Mouse (Mus musculus) erythroid progenitor cell, adult 5-6 weeks (primary cell): ENCODE results near the gene Med17. TPM values are rescaled to one million over a fixed set of nuclear protein-coding genes. Genes with fewer than 3 reads are reported as not detected.
"Not testable (repeated sequence)": the region's sequence is repeated elsewhere in the genome, so short reads cannot be mapped to it uniquely, and the experiment has no call there.

Experiments
- ATAC-seq: replicated peaks from 2 replicates; pipeline ENCODE4 v1.8.0; 2016; ENCODE audit warnings: moderate number of reproducible peaks, mild to moderate bottlenecking, moderate TSS enrichment, inconsistent platforms; ENCODE audit not compliant: poor library complexity, low FRiP score, severe bottlenecking
- total RNA-seq, 2 experiments: library from RNA; stranded (forward) in 1 of 2; stranded (reverse) in 1 of 2; fragments of 150-400 nt in 1 of 2; fragments of 186-747, 209-891 nt in 1 of 2; gene quantifications; 2 replicates each; pipeline versions ENCODE4 v1.2.3 to v1.2.4; 2015 to 2017; ENCODE audit warnings: low replicate concordance in 2 of 2

Gene Med17
- total RNA-seq (2015; ENCODE audit: low replicate concordance) (12.6 and 14.4 TPM in 2 replicates), total RNA-seq (2017; ENCODE audit: low replicate concordance) (12.9 and 16.0 TPM in 2 replicates)

DNA sequence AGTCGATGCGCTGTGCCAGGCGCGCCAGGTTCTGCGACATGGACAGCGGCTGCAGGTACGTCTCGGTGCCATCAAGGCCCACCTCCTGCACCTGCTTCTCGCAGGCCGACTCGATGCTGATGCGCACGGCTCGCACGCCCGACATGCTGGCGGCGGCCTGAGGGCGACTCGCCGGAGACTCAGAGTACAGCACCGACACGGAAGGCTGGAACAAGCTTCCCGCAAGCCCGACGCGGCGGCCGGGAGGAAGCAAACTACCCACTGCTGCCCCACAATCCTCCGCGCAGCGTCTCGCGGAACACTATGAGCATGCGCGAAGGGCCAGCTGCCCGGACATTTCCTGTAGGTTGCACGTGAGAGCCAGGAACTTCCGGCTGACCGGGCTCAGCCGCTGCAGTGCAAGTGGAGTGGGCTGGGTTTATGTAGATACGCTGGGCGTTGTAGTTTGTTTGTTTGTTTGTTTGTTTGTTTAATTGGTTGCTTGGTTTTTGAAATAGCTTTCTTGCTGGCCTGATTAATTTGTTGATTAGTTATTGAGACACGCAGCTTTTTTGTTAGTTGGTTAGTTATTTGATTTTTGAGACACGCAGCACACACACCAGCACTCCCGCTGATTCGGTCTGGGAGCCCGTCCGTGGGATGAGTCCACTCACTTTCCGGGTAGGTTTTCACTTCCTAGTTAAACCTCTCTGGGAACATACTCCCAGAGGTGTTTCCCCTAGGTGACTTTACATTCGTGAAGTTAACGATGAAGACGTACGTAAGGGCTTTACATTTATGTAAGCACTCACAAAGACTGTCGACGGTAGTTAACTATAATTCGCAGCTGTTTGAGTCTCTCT, at the start of gene Med17:
Gene Med17 (minus strand): TSS at position 283 of the 842 bp plus-strand sequence.
- ATAC-seq = peak; percentile 99

DNA sequence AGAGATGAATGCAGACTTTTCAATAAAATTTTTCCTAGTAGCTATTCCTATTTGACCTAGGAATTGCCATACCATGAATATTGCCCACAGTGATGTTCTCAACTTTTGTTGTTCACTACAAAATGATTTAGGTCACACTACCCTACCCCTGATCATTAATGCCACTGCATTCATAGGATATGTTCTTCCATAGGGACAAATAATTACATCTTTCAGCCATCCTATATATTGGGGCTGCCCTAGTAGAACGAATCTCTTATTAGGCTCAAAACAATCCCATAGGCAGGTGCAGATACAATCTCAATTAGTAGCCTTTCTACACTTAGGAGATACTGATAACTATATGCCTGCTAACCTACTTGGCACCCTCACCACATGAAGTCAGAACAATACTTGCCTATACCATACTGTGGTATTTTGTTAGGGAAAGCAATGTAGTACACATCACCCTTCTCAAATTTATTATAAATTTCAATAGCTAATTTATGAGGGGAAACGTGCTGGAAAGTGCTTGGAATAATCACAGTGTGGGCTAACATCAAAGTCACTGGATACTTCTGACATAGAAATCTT, 38.5 kb upstream of the Med17 start:
- ATAC-seq = no peak

DNA sequence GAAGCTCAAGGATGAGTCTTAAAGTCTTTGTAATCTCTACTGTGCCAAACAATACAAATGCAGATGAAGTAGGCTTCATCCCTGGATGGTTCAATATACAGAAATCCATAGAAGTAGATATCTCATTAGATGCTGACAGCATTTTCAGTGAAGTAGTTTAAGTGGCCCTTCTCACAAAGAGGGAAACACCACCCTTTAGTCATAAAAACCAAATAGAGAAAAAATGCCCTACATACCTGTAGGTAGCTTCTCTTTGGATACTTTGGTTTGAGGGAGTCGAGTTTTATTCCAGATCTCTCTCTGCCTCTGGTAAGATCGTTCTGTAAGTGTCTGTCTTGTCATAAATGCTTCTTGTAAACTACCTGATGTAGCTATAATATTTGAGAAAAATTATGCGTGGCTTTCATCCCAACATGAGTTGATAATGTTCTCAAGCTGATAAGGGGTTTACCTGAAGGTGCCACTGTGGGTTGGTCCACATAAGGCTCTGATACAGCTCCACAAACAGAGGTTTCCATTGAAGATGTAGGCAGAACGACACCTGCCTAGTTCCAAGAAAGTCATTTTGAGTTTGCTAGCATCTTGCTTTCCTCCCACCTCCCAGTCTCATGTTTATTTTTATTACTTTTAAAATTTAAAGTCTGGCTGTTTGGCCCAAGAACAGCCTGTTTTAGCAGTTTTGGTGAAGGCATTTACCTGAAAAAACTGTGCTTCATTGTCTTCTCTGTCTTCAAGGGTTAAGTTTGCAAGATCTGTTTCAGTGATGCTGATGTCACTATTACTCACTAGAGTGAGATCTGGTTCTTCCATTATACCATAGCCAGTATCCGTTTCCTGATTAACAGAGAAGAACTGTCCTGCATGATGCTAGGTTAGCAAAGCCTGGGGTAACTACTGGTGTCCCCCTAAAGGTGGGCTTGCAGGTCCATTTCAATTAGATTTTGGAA, 37.8 kb upstream of the Med17 start:
- no peak for ATAC-seq

DNA sequence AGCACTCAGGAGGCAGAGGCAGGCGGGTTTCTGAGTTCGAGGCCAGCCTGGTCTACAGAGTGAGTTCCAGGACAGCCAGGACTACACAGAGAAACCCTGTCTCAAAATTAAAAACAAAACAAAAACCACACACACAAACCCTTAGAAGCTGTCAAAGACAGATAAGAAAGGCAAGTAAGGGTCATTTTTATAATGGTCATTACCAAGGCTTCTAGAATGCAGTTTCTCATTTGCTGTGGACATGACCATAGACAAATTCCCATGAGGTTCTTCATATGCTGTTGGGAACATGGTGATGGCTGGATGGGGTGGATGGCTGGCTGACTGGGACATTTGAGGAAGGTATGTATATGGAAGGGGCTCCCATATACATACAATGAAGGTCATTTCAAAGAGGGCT, 36.6 kb upstream of the Med17 start:
- not testable (repeated sequence) for ATAC-seq

DNA sequence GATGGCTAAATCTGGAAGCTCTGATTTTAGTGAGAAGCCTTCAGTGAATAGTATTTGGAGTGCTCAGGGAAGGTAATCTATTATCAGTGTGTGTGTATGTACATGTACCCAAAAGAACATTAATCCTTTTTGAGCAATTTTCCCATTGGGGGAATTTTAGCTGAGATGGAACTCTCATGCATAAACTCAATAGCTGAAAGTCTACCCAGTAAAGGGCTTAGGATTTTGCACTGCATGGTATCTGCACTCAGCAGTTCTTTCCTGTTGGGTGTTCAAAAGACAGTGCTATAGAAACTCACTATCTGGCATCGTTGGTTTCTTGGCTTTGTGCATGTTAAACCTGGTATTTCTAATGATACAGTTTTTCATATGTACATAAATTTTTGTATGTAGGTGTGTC, 34.9 kb upstream of the Med17 start:
- no peak for ATAC-seq

DNA sequence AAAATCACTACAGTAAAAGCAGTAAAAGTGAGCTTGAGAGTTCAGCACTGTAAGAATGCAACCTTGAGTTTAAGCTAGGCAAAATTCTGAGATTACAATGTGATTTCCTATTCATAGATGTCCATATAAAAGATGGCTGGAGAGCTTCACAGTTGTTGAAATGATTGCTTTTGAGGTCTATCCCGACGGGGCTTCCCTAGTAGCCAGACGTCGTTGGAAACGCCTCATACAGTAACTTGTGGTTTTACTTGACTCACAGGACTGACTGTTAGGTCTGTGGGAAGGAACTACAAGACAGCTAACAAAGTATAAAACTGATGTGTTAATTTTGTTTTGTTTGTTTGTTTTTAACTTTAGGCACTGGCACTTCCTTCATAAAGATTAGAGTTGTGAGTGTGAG, 33.9 kb upstream of the Med17 start:
- ATAC-seq = no peak

DNA sequence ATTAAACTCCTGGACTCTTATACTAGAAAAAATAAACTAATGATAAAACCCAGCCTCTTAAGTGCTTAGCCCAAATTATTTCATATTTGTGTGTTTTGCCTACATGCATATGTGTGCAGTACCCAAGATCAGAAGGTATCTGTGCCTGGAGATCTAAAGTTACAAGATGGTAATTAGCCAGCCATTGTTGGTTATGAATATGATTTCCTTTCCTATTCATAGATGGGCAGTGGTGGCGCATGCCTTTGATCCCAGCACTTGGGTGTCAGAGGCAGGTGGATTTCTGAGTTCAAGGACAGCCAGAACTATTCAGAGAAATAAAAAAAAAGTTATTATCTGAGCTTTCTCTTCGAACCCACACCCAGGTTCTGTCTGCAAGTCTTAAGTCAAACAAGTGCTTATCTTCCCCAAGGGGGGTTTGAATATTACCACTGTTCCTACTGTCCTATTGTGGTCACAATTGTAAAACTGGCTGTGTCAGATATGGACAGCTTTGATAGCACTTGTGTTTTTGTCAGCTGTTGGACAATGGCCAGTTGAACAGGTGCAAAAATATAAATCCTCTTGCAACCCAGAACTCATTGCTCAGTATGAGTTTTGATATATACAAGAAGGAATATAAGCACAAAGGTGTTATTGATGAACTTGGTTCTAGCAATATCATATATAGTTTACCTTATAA, 32.5 kb upstream of the Med17 start:
- no peak for ATAC-seq

DNA sequence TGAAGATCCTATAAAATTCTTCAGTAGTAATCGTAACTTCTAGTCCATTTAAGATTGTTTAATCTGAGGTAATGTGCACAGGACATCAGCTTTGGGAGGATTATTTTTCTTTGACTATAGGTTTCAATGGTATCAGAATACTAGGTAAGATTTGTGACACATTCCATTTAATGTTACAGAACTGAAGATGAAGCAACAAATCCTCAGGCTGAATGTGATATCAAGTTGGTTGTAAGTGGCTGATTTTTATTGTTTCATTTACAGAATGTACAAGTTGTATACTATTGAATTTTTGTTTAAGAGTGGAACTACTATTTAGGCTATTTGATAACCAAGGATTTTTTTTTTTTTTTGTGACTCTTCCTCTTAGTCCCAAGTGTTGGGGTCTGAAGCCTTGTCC, 30.4 kb upstream of the Med17 start:
- no peak for ATAC-seq

DNA sequence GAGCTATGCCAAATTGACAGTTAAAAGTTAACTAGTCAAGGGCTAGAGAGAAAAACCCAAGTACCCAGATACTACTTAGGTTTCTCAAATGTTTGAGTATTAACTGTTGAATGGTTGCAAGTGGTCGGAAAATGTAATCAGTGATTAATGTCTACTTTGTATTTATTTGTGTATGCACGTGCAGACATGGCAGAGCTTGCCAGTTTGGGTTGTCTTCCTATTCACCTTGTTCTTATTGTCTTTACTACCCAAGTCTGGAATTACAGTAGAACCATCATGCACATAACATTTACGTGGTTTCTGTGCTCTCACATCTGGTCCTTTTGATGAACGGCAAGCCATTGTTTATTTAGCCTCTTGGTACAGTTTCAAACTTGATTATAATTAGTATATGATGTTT, 29.7 kb upstream of the Med17 start:
- ATAC-seq = no peak

DNA sequence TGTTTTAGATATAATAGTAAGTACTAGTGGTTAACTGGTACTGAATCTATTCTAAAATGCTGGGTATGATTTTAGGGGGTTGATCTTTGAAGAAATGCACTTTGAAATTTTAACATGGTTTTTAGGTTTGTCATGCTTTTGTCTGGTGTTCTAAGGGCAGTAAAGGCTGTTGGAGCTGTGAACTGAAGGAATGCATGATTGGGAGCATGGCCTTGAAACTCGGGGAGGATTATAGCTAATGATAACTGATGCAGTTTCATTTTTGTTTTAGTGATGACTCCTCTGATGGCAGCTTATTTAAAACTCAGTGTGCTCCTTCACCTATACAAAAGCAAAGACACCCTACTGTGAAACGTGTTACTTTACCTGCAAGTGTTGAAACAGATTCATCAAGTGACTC, 28.5 kb upstream of the Med17 start:
- ATAC-seq = no peak

DNA sequence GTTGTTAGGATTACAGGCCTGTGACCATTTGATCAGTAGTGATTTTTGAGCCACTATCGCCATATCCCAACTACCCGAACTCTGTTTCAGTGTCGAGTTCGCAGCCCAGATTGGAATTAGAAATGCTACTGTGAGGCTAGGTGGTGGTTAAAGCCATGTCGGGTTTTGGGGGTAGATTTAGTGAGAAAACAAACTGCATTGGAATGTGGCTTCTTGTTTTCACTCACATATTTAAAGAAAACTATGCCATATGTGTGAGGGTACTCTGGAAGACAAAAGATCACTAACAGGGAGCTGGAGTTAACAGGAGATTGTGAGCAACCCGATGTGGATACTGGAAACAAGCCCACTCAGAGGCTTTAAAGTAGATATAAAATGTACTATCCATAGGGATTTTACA, 27.5 kb upstream of the Med17 start:
- no peak for ATAC-seq

DNA sequence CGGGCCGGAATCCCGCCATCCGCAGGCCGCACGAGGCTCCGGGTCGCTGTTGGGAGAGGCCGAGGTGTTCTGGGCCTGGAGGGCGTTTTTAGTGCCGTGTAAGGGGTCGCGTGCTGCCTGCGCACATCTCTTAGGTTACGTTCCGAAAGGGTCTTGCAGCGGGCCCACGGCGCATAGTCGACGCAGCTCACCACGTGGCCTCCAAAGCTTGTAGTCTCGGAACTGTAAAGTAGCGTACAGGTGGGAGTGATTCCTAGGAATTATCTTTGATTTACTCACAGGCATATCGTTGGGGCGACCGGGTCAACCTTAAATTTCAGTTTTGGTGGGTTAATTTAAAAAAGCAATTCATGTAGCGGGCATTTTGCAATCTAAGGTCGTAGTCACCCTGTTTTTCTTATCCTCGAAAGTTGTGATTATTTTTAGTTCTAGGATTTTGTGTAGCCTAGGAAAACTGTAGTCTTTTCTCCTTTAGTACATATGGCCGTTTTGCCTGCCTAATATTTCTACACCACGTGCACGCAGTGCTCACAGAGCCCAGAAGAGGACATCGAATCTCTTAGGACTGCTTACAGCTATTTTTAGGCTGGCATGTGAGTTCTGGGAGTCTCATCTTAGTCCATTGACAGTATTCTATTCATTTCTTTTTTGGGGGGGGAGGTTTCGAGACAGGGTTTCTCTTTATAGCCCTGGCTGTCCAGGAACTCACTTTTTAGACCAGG, 26.8 kb upstream of the Med17 start, which contains the start of gene 4931406C07Rik:
Gene 4931406C07Rik (minus strand): TSS at position 51 of the 722 bp plus-strand sequence.
- peak; percentile 32 for ATAC-seq

DNA sequence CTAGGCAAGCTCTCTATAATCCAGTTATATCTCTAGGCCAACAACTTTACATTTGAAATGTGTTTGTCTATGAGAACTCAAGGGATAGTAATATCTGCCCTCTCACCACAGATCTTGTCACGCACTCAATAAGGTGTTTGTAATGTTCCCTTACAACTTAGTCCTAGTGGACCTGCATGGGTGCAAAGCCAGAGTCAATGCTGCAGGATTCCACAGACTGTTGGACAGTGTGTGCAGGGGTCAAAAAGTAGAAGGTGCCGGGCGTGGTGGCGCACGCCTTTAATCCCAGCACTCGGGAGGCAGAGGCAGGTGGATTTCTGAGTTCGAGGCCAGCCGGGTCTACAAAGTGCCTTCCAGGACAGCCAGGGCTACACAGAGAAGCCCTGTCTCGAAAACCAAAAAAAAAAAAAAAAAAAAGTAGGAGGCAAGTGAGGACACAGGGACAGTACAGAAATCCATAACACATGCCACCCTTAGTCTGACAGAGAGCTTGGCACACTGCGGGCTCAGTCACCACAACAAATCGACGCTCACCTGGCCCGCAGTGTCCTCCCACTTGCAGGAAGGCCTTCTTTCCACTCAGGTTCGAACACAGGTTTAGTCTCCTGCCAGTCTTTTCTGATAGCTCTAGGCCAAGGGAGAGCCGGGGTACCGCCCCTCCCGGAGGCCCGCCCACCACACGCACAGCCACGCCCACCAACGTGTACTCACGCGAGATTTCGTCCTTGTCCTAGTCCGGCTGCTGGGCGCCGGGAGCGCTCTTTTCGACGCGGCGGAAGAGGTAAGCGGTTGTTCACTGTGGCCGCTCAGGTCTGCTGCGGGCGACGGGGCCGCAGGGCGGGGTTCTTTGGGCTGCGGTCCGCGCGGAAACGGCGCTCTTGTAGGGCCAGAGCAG, 26.0 kb upstream of the Med17 start, which contains the start of gene Taf1d:
Gene Taf1d (plus strand): TSS at position 712 of the 895 bp plus-strand sequence.
- peak; percentile 98 for ATAC-seq

DNA sequence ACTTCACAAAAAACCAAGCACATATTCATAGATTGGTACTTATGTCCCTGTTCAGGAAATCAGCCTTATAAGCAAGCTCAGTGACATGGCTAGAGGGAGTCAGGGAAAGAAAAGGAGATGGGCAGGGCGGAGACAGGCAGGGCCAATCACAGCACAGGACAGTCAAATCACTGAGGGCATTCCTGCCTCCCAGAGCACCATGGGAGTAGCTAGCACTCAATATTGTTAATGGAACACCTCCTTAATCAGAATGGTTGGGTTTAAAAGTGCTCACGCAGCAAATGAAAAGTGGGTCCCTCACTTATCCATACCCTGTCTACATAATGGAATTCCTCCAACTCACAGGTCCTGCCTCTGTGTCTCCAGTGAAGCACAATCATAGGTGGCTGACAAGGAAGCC, 23.1 kb upstream of the Med17 start:
- no peak for ATAC-seq

DNA sequence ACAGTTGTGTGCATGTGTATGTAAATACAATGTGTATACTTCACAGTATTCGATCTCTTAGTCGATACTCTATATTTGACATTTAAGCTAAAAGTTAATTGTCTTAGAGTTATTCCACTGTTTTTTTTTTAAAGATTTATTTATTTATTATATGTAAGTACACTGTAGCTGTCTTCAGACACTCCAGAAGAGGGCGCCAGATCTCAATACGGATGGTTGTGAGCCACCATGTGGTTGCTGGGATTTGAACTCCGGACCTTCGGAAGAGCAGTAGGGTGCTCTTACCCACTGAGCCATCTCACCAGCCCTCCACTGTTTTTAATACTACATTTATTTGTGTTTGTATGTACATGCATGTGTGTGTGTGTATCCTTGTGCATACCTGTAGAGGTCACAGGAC, 22.3 kb upstream of the Med17 start:
- ATAC-seq = not testable (repeated sequence)

DNA sequence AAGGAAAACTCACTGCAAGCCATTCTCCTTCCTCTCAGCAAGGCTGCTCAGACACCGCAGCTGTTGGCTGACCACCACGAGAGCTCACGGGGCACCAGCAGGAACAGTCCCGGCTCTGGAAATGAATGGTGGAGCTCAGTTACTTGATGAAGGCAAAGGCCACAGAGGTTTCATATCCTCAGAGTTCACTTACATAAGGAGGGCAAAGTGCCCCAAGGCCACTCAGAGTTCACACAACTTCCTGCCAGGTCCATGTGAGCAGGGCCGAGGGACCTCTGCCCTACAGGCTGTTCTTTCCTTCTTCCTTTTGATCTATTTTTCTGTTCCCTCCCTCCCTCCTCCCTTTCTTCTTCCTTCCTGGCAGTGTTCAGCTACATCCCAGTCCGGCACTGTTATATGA, 21.7 kb upstream of the Med17 start:
- ATAC-seq = no peak

DNA sequence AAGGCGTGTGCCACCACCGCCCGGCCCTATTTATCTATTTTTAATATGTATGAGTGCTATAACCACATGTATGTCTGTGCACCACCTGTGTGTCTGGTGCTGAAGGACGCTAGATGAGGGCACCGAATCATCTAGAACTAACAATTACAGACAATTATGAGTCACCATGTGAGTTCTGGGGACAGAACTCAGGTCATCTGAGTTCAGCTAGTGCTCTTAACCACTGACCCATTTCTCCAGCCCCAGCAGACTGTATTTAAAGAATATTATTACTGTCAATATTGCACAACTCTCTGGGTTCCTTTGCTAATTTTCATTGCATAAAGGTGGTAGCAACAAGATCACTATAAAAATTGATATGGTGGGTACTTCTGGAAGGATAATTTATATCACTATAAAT, 20.3 kb upstream of the Med17 start:
- ATAC-seq = no peak

DNA sequence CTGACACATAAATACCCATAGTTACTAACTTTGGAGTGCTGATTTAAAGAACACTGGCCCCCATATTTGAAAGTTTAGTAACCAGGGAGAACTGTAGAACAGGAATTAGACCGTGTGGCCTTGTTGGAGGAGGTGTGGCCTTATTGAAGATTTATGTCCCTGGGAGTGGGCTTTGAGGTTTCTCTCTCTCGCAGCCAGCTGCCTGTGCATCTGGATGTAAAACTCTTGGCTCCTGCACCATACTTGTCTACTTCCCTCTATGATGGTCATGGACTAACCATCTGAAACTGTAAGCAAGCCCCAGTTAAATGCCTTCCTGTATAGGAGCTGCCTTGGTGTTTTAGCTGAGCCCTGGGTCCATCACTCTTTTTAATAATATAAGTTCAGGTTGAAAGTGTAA, 18.7 kb upstream of the Med17 start:
- ATAC-seq = no peak
